Mouse (Mus musculus): ENCODE measurements around the gene Tmem143. TPM values are rescaled to one million over a fixed set of nuclear protein-coding genes. Genes with fewer than 3 reads are reported as not detected.

The Tmem143 gene
- total and polyA plus RNA-seq, 3 experiments: 8.8 to 14.6 (median 14.2) TPM

DNA sequence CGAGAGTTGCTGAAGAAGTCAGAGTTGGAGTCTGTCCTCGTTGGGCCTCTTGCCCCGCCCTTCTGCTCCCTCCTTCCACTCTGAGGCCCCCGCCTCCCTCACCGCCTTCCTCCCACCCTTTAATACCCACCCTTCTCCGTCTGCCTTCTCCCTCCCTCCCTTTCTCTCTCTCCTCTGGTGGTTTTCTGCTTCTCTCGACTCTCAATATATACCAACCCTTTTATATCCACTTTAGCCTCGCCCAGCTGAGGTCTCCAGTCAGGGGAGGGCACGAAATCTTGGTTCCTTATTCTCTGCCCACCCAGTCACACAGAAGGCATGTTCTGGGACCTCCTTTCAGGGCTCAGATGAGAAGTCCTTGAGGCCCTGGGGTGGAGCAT is 24.5 kb downstream of the Tmem143 start, which contains the start of gene Emp3:
Gene Emp3, minus strand, starts transcription at position 163 of the 380 bp plus-strand sequence.
- in situ Hi-C loops (cut with MboI; ENCODE audit: low pct_ligation_motif_present, low pct_unique_long_range_greater_than_20kb, low sequenced_read_pairs) (loop anchor here (10.0 kb wide), 1 partner anchor 186 kb away; no protein-coding TSS in a partner anchor), dilution Hi-C loops (cut with MboI; ENCODE audit: extremely low pct_ligation_motif_present, extremely low pct_unique_long_range_greater_than_20kb, low sequenced_read_pairs) (no loop called here)
- no peak within 1 kb of the TSS for H3K9ac ChIP-seq (ENCODE audit: insufficient read depth, low read depth)
- peak within 1 kb of the TSS; percentile 4; the same call in 1 of the 2 replicates for H3K4me2 ChIP-seq (ENCODE audit: insufficient read depth, low read depth, poor library complexity, severe bottlenecking)
- no peaks in the 10 kb centered on the region for H3K79me2 ChIP-seq (replicated peaks; ENCODE audit: control insufficient read depth, extremely low read depth, insufficient read depth, poor library complexity, severe bottlenecking)
- H3K4me3 ChIP-seq (replicated peaks in 1 of 3; ENCODE audit: low read depth in 2 of 3, low read length in 2 of 3, poor library complexity in 1 of 3): peak within 1 kb of the TSS; percentile 30 to 64 (median 59)
- no peaks in the 10 kb centered on the region for H3K27me3 ChIP-seq (replicated peaks)
- peaks cover 0 to 26% of the 10 kb centered on the region in 2 experiments for H3K36me3 ChIP-seq (replicated peaks in 1 of 2; ENCODE audit: control insufficient read depth in 1 of 2, insufficient read depth in 1 of 2, low read length in 1 of 2)
- peaks cover 18% of the 10 kb centered on the region for H3K9me3 ChIP-seq (replicated peaks; ENCODE audit: low read length)
- peaks cover 0 to 63% of the 10 kb centered on the region in 2 experiments; a peak in 3 of 4 replicates for H3K4me1 ChIP-seq (ENCODE audit: control insufficient read depth in 1 of 2, insufficient read depth in 2 of 2)
- TF ChIP-seq JUN (IDR thresholded peaks at IDR 0.05; ENCODE audit: insufficient read depth, low read depth, low read length): no peak
- no peak within 1 kb of the TSS for H3K27ac ChIP-seq (ENCODE audit: insufficient read depth, low read depth)
- DNase-seq (ENCODE audit: extremely low read depth): peak; percentile 77

- Histone ChIP-seq H3K9ac (ENCODE audit: insufficient read depth, low read depth) (no peak overlapping the region), H3K27me3 (replicated peaks) (no peaks in the 10 kb centered on the region), H3K79me2 (replicated peaks; ENCODE audit: control insufficient read depth, extremely low read depth, insufficient read depth, poor library complexity, severe bottlenecking) (no peaks in the 10 kb centered on the region), H3K4me1 (ENCODE audit: control insufficient read depth in 1 of 2, insufficient read depth in 2 of 2) (peaks cover 0 to 56% of the 10 kb centered on the region in 2 experiments; a peak in 3 of 4 replicates), H3K9me3 (replicated peaks; ENCODE audit: low read length) (peaks cover 18% of the 10 kb centered on the region), H3K4me3 (replicated peaks in 1 of 3; ENCODE audit: low read depth in 2 of 3, low read length in 2 of 3, poor library complexity in 1 of 3) (no peak overlapping the region), H3K27ac (ENCODE audit: insufficient read depth, low read depth) (no peak overlapping the region), H3K36me3 (replicated peaks in 1 of 2; ENCODE audit: control insufficient read depth in 1 of 2, insufficient read depth in 1 of 2, low read length in 1 of 2) (peaks cover 0 to 20% of the 10 kb centered on the region in 2 experiments), H3K4me2 (ENCODE audit: insufficient read depth, low read depth, poor library complexity, severe bottlenecking) (no peak overlapping the region)
- dilution Hi-C loops (cut with MboI; ENCODE audit: extremely low pct_ligation_motif_present, extremely low pct_unique_long_range_greater_than_20kb, low sequenced_read_pairs) (no loop called here), in situ Hi-C loops (cut with MboI; ENCODE audit: low pct_ligation_motif_present, low pct_unique_long_range_greater_than_20kb, low sequenced_read_pairs) (loop anchor here (10.0 kb wide), 1 partner anchor 187 kb away; no protein-coding TSS in a partner anchor)
- no peak for TF ChIP-seq JUND (conservative IDR thresholded peaks at IDR 0.05; ENCODE audit: low read depth, low read length)
- DNase-seq (ENCODE audit: extremely low read depth): no peak
Observed at GRCm38 (mm10) chr7:45921950-45922600, 25.3 kb downstream of the Tmem143 start.

DNA sequence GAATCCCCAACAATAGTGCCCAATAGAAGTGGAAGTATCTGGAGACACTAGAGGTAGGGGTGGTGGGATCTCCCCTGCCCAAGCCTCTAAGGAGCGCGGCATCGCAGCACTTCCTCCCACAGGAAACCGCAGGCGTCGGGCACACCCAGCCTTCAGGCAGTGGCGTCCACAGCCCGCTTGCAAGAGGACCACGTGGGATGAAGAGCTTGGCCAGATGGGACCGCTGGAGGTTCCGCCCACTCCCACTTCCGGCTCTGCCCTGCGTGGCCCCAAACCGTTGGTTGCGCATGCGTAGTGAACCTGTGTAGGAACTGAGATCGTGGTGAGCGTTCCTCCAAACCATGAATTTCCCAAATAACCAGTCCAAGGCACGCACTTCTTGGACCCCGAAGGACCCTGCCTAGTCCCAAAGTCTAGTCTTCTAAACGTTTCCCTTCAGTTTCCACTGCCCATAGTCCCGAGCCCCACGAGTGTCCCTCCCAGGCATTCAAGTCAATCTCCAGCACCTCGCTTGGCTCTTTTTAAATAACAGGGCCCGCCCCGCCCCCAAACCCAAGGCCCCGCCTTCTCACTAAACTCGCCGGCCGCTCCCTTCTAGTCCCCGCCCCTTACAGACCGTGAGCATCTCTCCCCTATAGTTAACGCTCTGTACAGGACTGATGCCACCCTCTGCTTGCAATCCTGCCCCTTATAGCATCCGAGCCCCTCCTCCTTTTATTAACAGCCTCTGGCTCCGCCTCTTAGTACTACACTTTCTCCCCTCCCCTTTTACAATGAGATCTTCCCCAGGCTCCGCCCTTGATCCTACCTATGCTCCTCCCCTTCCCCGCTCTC is 26.4 kb downstream of the Tmem143 start:
- peak; percentile 97 for DNase-seq (ENCODE audit: extremely low read depth)
- peak; percentile 71; the same call in 1 of the 2 replicates for TF ChIP-seq MYC (IDR thresholded peaks at IDR 0.05; ENCODE audit: low read depth, low read length)
- TF ChIP-seq KAT2A (IDR thresholded peaks at IDR 0.05; ENCODE audit: insufficient replicate concordance, low read length): 0 out of 2 replicates have a peak, but pooled peaks have one; percentile 26
- peak; percentile 96 for TF ChIP-seq MAX (IDR thresholded peaks at IDR 0.05; ENCODE audit: low read length)
- no peak for TF ChIP-seq SMC3 (IDR thresholded peaks at IDR 0.05; ENCODE audit: low read depth, low read length)
- TF ChIP-seq ZNF384 (IDR thresholded peaks at IDR 0.05; ENCODE audit: low read depth, low read length): no peak
- TF ChIP-seq NRF1 (IDR thresholded peaks at IDR 0.05; ENCODE audit: low read depth, low read length): peak; percentile 90
- TF ChIP-seq PAX5 (IDR thresholded peaks at IDR 0.05; ENCODE audit: low read length): no peak
- TF ChIP-seq EP300 (IDR thresholded peaks at IDR 0.05; ENCODE audit: low read length): peak; percentile 57; the same call in 1 of the 2 replicates
- TF ChIP-seq NELFE (IDR thresholded peaks at IDR 0.05; ENCODE audit: low read depth, low read length): peak; percentile 60; the same call in 1 of the 2 replicates
- TF ChIP-seq MAFK (IDR thresholded peaks at IDR 0.05; ENCODE audit: insufficient replicate concordance, low read length): 0 out of 2 replicates have a peak, but pooled peaks have one; percentile 7
- no peak for TF ChIP-seq RCOR1 (conservative IDR thresholded peaks at IDR 0.05; ENCODE audit: low read depth, low read length)
- peak; percentile 84 for TF ChIP-seq ELF1 (IDR thresholded peaks at IDR 0.05; ENCODE audit: low read depth, low read length)
- TF ChIP-seq HCFC1 (IDR thresholded peaks at IDR 0.05; ENCODE audit: low read depth, low read length): peak; percentile 43
- TF ChIP-seq CHD2 (IDR thresholded peaks at IDR 0.05; ENCODE audit: low read length): peak; percentile 37; the same call in 1 of the 2 replicates
- no peak for TF ChIP-seq ZKSCAN1 (IDR thresholded peaks at IDR 0.05; ENCODE audit: borderline replicate concordance, low read depth, low read length)
- peak; percentile 59; the same call in 1 of the 2 replicates for TF ChIP-seq MXI1 (IDR thresholded peaks at IDR 0.05; ENCODE audit: low read depth, low read length)
- no peak for TF ChIP-seq MEF2A (IDR thresholded peaks at IDR 0.05; ENCODE audit: borderline replicate concordance, low read depth, low read length)
- TF ChIP-seq GABPA (IDR thresholded peaks at IDR 0.05; ENCODE audit: insufficient replicate concordance, low read depth, low read length): no peak
- TF ChIP-seq ZMIZ1 (IDR thresholded peaks at IDR 0.05; ENCODE audit: low read depth, low read length): peak; percentile 54; the same call in 1 of the 2 replicates

More for the DNA sequence above, 26.4 kb downstream of the Tmem143 start:
- Histone ChIP-seq H3K4me3 (replicated peaks in 1 of 3; ENCODE audit: low read depth in 2 of 3, low read length in 2 of 3, poor library complexity in 1 of 3) (peak overlapping the region in 1 of 3 experiments; percentile 30), H3K9me3 (replicated peaks; ENCODE audit: low read length) (peaks cover 27% of the 10 kb centered on the region), H3K27ac (ENCODE audit: insufficient read depth, low read depth) (no peak overlapping the region), H3K4me1 (ENCODE audit: control insufficient read depth in 1 of 2, insufficient read depth in 2 of 2) (peaks cover 0 to 49% of the 10 kb centered on the region in 2 experiments; a peak in 3 of 4 replicates), H3K36me3 (replicated peaks in 1 of 2; ENCODE audit: control insufficient read depth in 1 of 2, insufficient read depth in 1 of 2, low read length in 1 of 2) (peaks cover 0 to 10% of the 10 kb centered on the region in 2 experiments), H3K79me2 (replicated peaks; ENCODE audit: control insufficient read depth, extremely low read depth, insufficient read depth, poor library complexity, severe bottlenecking) (no peaks in the 10 kb centered on the region), H3K4me2 (ENCODE audit: insufficient read depth, low read depth, poor library complexity, severe bottlenecking) (no peak overlapping the region), H3K9ac (ENCODE audit: insufficient read depth, low read depth) (no peak overlapping the region), H3K27me3 (replicated peaks) (no peaks in the 10 kb centered on the region)
- dilution Hi-C loops (cut with MboI; ENCODE audit: extremely low pct_ligation_motif_present, extremely low pct_unique_long_range_greater_than_20kb, low sequenced_read_pairs) (no loop called here), in situ Hi-C loops (cut with MboI; ENCODE audit: low pct_ligation_motif_present, low pct_unique_long_range_greater_than_20kb, low sequenced_read_pairs) (loop anchor here (10.0 kb wide), 1 partner anchor 188 kb away; no protein-coding TSS in a partner anchor)

Data from CH12.LX (cell line).